Comparison of ENCODE assay signal across 8 mouse cellular contexts in the genomic region with DNA sequence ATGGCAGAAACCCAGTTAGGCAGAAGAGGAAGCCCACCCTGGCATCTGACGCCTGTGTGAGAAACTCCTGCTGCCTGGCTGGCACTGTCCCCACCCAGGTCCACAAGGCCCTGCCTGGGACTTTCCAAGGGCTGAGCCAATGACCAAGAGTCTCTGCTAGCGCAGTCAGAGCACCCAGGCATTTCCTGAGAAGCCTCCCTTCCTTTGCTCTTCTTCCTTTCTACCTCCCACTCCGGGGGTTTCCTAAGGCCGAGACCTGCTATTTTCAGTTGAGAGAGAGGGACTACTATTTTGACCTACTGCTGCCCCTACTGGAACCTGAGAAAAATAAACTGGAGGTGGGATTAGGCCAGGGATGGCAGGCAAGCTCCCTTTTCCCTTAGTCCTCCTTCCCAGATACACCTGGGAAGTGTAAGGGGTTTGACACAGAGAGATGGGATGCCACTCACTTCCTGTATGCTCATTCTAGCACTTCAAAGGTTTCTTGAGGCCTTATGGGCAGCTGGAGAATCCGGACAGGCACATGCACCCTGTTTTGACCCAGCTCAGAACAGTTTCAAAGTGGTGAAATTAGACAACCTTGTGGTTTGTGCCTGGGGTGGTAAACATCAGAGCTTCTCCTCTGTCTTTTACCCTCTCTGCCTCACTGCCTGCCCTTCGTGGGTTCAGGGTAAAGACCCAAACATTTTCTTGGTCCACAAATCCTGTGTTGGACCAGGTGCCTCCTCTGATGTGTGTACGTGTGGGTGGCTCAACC. TPM values are rescaled to one million over a fixed set of nuclear protein-coding genes. Genes with fewer than 3 reads are reported as not detected.
DNase-seq lines count a peak whose midpoint lies in the region; ATAC-seq and TF ChIP-seq lines count a peak whose summit lies in the region.

No protein-coding gene starts in this region.

- H3K4me1 ChIP-seq in MEL (ENCODE audit: control insufficient read depth in 1 of 2, insufficient read depth in 2 of 2, low read length in 2 of 2) = peaks cover 0 to 3% of the 10 kb centered on the region in 2 experiments; a peak in 1 of 4 replicates
- peaks cover 23% of the 10 kb centered on the region for H3K4me1 ChIP-seq in liver, embryonic 16.5 days (ENCODE audit: control insufficient read depth, low read depth, low read length)

- peak in 2 of 3 experiments; percentile 24 to 33; a peak in 3 of 6 replicates for TF ChIP-seq CTCF in MEL (IDR thresholded peaks at IDR 0.05 in 2 of 3, conservative IDR thresholded peaks at IDR 0.05 in 1 of 3; ENCODE audit: control insufficient read depth in 1 of 3, insufficient read depth in 1 of 3, low read depth in 2 of 3, low read length in 3 of 3, poor library complexity in 1 of 3, severe bottlenecking in 1 of 3)

- peak; percentile 52; the same call in 1 of the 2 replicates for ATAC-seq in cerebellum, adult (ENCODE audit: insufficient number of reproducible peaks, low FRiP score, low TSS enrichment)
- ATAC-seq in liver, embryonic 16.5 days (ENCODE audit: low read depth) = peak; percentile 35; the same call in 1 of the 2 replicates

- 21% methylated on average over 7 of the region's 7 CpGs for WGBS in liver, embryonic 16.5 days (ENCODE audit: insufficient replicate concordance)

- H3K27me3 ChIP-seq in MEL (ENCODE audit: control insufficient read depth in 1 of 2, insufficient read depth in 2 of 2, low read length in 2 of 2) = peaks cover 14 to 35% of the 10 kb centered on the region in 2 experiments
- no peaks in the 10 kb centered on the region for H3K27me3 ChIP-seq in liver, embryonic 16.5 days (ENCODE audit: control insufficient read depth, insufficient read depth, low read depth, low read length)

- peak overlapping the region; percentile 31 to 36; a peak in 3 of 4 replicates for H3K4me3 ChIP-seq in MEL (ENCODE audit: control insufficient read depth in 1 of 2, insufficient read depth in 1 of 2, low read depth in 2 of 2, low read length in 2 of 2)
- no peak overlapping the region for H3K4me3 ChIP-seq in liver, embryonic 16.5 days (ENCODE audit: low read depth, low read length)

- H3K9me3 ChIP-seq in MEL (replicated peaks; ENCODE audit: insufficient read depth, low read length) = no peaks in the 10 kb centered on the region
- no peaks in the 10 kb centered on the region for H3K9me3 ChIP-seq in liver, embryonic 16.5 days (replicated peaks; ENCODE audit: control insufficient read depth, low read length)

- H3K79me2 ChIP-seq in MEL (ENCODE audit: control insufficient read depth, insufficient read depth, low read length, poor library complexity) = no peaks in the 10 kb centered on the region

- H3K36me3 ChIP-seq in MEL (ENCODE audit: control insufficient read depth in 1 of 2, insufficient read depth in 2 of 2, low read length in 2 of 2) = peaks cover 0 to 3% of the 10 kb centered on the region in 2 experiments; a peak in 2 of 4 replicates
- no peaks in the 10 kb centered on the region for H3K36me3 ChIP-seq in liver, embryonic 16.5 days (ENCODE audit: control insufficient read depth, insufficient read depth)

- peak overlapping the region; percentile 44; the same call in 1 of the 2 replicates for H3K9ac ChIP-seq in MEL (ENCODE audit: control insufficient read depth, low read depth, low read length, poor library complexity, severe bottlenecking)
- H3K9ac ChIP-seq in liver, embryonic 16.5 days (ENCODE audit: low read depth, low read length) = peak overlapping the region; percentile 41; the same call in 1 of the 2 replicates

- peak overlapping the region; percentile 17; the same call in 1 of the 2 replicates for H3K4me2 ChIP-seq in liver, embryonic 16.5 days (ENCODE audit: low read depth, low read length)

- peak; percentile 7 for TF ChIP-seq RAD21 in MEL (IDR thresholded peaks at IDR 0.05; ENCODE audit: low read depth, low read length)

- no peak for TF ChIP-seq EP300 in MEL (IDR thresholded peaks at IDR 0.05; ENCODE audit: low read depth in 1 of 2, low read length in 2 of 2)

- no peak overlapping the region for H3K27ac ChIP-seq in MEL (ENCODE audit: control insufficient read depth, low read depth, low read length)
- H3K27ac ChIP-seq in liver, embryonic 16.5 days (ENCODE audit: low read length) = no peak overlapping the region; the same call in 1 of the 2 replicates

- no peak for TF ChIP-seq POLR2A in MEL (IDR thresholded peaks at IDR 0.05; ENCODE audit: control insufficient read depth in 1 of 2, insufficient read depth in 1 of 2, low read depth in 1 of 2, low read length in 2 of 2, poor library complexity in 1 of 2)

- DNase-seq in cerebellum, postnatal 4 days (ENCODE audit: low spot score in 2 of 2) = no peak
- peak; percentile 56 for DNase-seq in MEL (ENCODE audit: low read depth, low spot score)
- peak; percentile 62 for DNase-seq in embryo, embryonic 10.5 days (ENCODE audit: low spot score)
- DNase-seq in induced T-regulatory cell, adult 2 months (ENCODE audit: low read depth) = peak; percentile 92
- peak; percentile 34 to 52 for DNase-seq in spleen, postnatal 10 days (ENCODE audit: low spot score in 2 of 2)
- no peak for DNase-seq in thymus, postnatal 0 days (ENCODE audit: low spot score)

TF ChIP-seq in MEL, 35 proteins besides CTCF, POLR2A, EP300 and RAD21:
- no peak for TF ChIP-seq MAFK (IDR thresholded peaks at IDR 0.05; ENCODE audit: borderline replicate concordance, low read depth, low read length)
- 0 out of 2 replicates have a peak, but pooled peaks have one; percentile 7 for TF ChIP-seq SMC3 (IDR thresholded peaks at IDR 0.05; ENCODE audit: low read depth, low read length)

RNA-seq across cellular contexts. Expression of gene Abhd16b, which starts 9.3 kb away (rescaled TPM):
- not detected in 2 replicates for total RNA-seq in MEL (2012; rRNA removed)
- polyA plus RNA-seq in MEL (2012; ENCODE audit: insufficient read depth in 1 of 2, insufficient read length in 2 of 2, low read depth in 1 of 2, low replicate concordance in 2 of 2, missing spikeins in 1 of 2) = under 1 TPM in 1 of 2 experiments, not detected in 1; 0.08 TPM
- polyA plus RNA-seq in liver, embryonic 16.5 days (2015; fragmentation: Nextera tagmentation; extraction: Ambion mirVana) = 0.09 TPM in 1 of 2 replicates, not detected in the other
- 0.14 TPM in 1 of 2 replicates, not detected in the other for polyA plus RNA-seq in thymus, postnatal 0 days (2015; fragmentation: Nextera tagmentation; extraction: Ambion mirVana)

RNA-seq across cellular contexts. Expression of gene Tpd52l2, which starts 13.2 kb away (rescaled TPM):
- 88.2 and 99.5 TPM in 2 replicates for total RNA-seq in MEL (2012; rRNA removed)
- 100 to 1,000 TPM in 1 of 2 experiments, not detected in 1; 119 TPM for polyA plus RNA-seq in MEL (2012; ENCODE audit: insufficient read depth in 1 of 2, insufficient read length in 2 of 2, low read depth in 1 of 2, low replicate concordance in 2 of 2, missing spikeins in 1 of 2)
- 62.7 and 69.3 TPM in 2 replicates for polyA plus RNA-seq in liver, embryonic 16.5 days (2015; fragmentation: Nextera tagmentation; extraction: Ambion mirVana)
- polyA plus RNA-seq in thymus, postnatal 0 days (2015; fragmentation: Nextera tagmentation; extraction: Ambion mirVana) = 118 and 124 TPM in 2 replicates

RNA-seq across cellular contexts. Expression of gene Zbtb46, which starts 24.5 kb away (rescaled TPM):
- total RNA-seq in MEL (2012; rRNA removed) = 0.10 and 0.23 TPM in 2 replicates
- polyA plus RNA-seq in MEL (2012; ENCODE audit: insufficient read depth in 1 of 2, insufficient read length in 2 of 2, low read depth in 1 of 2, low replicate concordance in 2 of 2, missing spikeins in 1 of 2) = under 1 TPM in 1 of 2 experiments, not detected in 1; 0.64 TPM
- polyA plus RNA-seq in liver, embryonic 16.5 days (2015; fragmentation: Nextera tagmentation; extraction: Ambion mirVana) = 7.0 and 7.5 TPM in 2 replicates
- 2.4 and 2.8 TPM in 2 replicates for polyA plus RNA-seq in thymus, postnatal 0 days (2015; fragmentation: Nextera tagmentation; extraction: Ambion mirVana)

RNA-seq across cellular contexts. Expression of gene Dnajc5, which starts 36.5 kb away (rescaled TPM):
- 50.6 and 51.9 TPM in 2 replicates for total RNA-seq in MEL (2012; rRNA removed)
- 100 to 1,000 TPM in 1 of 2 experiments, 10 to 100 TPM in 1; 57.9 to 338 TPM for polyA plus RNA-seq in MEL (2012; ENCODE audit: insufficient read depth in 1 of 2, insufficient read length in 2 of 2, low read depth in 1 of 2, low replicate concordance in 2 of 2, missing spikeins in 1 of 2)
- 26.4 and 27.3 TPM in 2 replicates for polyA plus RNA-seq in liver, embryonic 16.5 days (2015; fragmentation: Nextera tagmentation; extraction: Ambion mirVana)
- 76.1 and 86.7 TPM in 2 replicates for polyA plus RNA-seq in thymus, postnatal 0 days (2015; fragmentation: Nextera tagmentation; extraction: Ambion mirVana)

Comparison
In these comparisons a context has a peak if more than half of its experiments do, and no peak if none do; other contexts are left out.
1. DNase-seq: peak in MEL (single experiment), embryo, embryonic 10.5 days (single experiment), induced T-regulatory cell, adult 2 months (single experiment) and spleen, postnatal 10 days (2 of 2); none in cerebellum, postnatal 4 days (0 of 2) and thymus, postnatal 0 days (single experiment).